Mouse (Mus musculus): ENCODE data around the gene Lrp1.
A peak's percentile ranks its signal among the peaks of the same experiment; 100 is the strongest.

Lrp1 gene

DNA sequence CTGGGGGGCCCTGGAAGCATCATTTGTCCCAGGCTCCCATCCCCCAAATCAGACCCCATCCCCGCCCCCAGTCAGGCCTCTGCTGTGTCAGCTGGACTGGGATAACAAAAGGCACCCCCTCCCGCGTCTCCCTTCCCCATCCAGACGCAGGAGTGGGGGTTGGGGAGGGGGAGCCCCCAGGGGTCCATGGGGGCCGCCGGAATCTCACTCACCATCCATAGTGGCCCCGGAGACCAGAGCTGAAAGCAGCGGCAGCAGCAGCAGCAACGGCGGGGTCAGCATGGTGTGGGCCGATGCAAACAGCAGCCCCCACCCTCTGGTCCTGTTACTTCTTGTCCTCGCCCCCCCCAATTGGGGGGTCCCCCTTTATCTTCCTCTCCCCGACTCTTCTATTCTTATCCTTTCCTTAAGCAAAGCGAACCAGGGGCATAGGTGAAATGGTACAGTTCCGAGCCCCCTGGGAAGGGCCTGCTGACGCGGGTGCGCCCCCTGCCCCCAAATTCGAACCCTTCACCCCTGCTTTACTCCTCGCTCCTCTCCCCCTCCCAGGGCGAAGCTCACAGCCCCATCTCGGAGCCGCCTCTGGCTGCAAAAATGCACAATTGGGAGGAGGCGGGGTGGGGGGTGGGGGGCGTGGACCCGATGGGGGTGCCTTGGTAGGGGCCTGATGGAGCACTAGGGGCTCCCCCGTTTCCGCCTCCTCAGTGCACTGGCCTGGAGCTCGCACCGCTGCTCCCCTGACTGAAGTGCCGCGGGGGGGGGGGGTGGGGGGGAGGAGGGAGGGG, at the start of gene Lrp1:
Gene Lrp1 (minus strand): TSS at position 743 of the 785 bp plus-strand sequence.
- Histone ChIP-seq H3K9me3 (ENCODE audit: low read length) (no peaks in the 10 kb centered on the region; the same call in 1 of the 2 replicates), H3K27me3 (ENCODE audit: insufficient read depth, low read length) (peaks cover 23% of the 10 kb centered on the region), H3K4me1 (replicated peaks; ENCODE audit: low read depth, low read length) (peaks cover 59% of the 10 kb centered on the region), H3K4me3 (replicated peaks; ENCODE audit: low read length) (peak within 1 kb of the TSS; percentile 96), H3K36me3 (ENCODE audit: insufficient read depth, low read length) (peaks cover 7% of the 10 kb centered on the region)
- TF ChIP-seq CTCF (conservative IDR thresholded peaks at IDR 0.05; ENCODE audit: low read length) (no peak), NANOG (IDR thresholded peaks at IDR 0.05; ENCODE audit: borderline replicate concordance, low read length) (no peak), POU5F1 (IDR thresholded peaks at IDR 0.05; ENCODE audit: borderline replicate concordance, low read length) (no peak)

DNA sequence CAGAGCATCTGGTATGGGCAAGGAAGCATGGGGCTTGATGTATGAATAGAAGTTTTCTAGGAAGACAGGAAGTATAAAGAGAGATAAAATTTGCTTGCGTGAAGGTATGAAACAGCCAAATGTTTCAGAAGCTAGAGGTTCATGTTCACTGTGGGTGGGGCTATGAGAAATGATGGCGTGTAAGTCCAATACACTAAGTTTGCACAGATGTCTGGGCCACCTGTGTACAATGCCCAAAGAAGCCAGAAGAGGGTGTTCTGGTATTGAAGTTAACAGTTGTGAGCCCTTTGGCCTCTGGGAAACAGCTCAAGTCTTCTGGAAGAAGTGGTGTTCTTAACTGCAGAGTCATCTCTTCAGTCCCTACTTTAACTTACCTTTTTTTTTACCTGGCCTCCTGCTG, 49.2 kb upstream of the Lrp1 start:
- Histone ChIP-seq H3K36me3 (ENCODE audit: insufficient read depth, low read length) (no peaks in the 10 kb centered on the region), H3K27me3 (ENCODE audit: insufficient read depth, low read length) (peaks cover 18% of the 10 kb centered on the region), H3K4me1 (replicated peaks; ENCODE audit: low read depth, low read length) (peaks cover 51% of the 10 kb centered on the region), H3K4me3 (replicated peaks; ENCODE audit: low read length) (no peak overlapping the region), H3K9me3 (ENCODE audit: low read length) (peaks cover 19% of the 10 kb centered on the region)
- TF ChIP-seq CTCF (conservative IDR thresholded peaks at IDR 0.05; ENCODE audit: low read length) (0 out of 2 replicates have a peak, but pooled peaks have one; percentile 4), NANOG (IDR thresholded peaks at IDR 0.05; ENCODE audit: borderline replicate concordance, low read length) (no peak)

DNA sequence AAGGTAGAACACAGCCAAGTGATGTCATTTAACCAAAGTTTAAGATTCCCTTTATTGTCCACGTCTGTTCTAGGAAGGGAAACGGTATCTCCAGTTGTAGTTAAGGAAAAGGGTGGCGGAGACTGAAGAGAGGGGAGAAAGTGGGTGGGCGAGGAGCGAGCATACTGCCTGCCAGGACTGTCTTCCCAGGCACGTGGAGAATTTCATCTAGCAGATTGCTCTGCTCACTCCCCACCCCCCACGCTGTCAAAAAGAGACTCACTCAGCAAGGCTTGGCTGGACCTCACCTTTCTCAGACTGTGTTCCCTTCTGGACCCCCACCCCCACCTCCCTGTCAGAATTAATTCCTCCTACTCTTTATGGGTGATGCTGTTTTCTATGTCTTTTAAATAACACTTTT, 48.2 kb upstream of the Lrp1 start:
- peaks cover 61% of the 10 kb centered on the region for H3K4me1 ChIP-seq (replicated peaks; ENCODE audit: low read depth, low read length)
- peaks cover 28% of the 10 kb centered on the region for H3K27me3 ChIP-seq (ENCODE audit: insufficient read depth, low read length)
- peaks cover 9% of the 10 kb centered on the region for H3K36me3 ChIP-seq (ENCODE audit: insufficient read depth, low read length)
- TF ChIP-seq NANOG (IDR thresholded peaks at IDR 0.05; ENCODE audit: borderline replicate concordance, low read length) (no peak), CTCF (conservative IDR thresholded peaks at IDR 0.05; ENCODE audit: low read length) (no peak), POU5F1 (IDR thresholded peaks at IDR 0.05; ENCODE audit: borderline replicate concordance, low read length) (no peak)
- peaks cover 10% of the 10 kb centered on the region for H3K9me3 ChIP-seq (ENCODE audit: low read length)
- peak overlapping the region; percentile 88; the same call in 1 of the 2 replicates for H3K4me3 ChIP-seq (replicated peaks; ENCODE audit: low read length)

DNA sequence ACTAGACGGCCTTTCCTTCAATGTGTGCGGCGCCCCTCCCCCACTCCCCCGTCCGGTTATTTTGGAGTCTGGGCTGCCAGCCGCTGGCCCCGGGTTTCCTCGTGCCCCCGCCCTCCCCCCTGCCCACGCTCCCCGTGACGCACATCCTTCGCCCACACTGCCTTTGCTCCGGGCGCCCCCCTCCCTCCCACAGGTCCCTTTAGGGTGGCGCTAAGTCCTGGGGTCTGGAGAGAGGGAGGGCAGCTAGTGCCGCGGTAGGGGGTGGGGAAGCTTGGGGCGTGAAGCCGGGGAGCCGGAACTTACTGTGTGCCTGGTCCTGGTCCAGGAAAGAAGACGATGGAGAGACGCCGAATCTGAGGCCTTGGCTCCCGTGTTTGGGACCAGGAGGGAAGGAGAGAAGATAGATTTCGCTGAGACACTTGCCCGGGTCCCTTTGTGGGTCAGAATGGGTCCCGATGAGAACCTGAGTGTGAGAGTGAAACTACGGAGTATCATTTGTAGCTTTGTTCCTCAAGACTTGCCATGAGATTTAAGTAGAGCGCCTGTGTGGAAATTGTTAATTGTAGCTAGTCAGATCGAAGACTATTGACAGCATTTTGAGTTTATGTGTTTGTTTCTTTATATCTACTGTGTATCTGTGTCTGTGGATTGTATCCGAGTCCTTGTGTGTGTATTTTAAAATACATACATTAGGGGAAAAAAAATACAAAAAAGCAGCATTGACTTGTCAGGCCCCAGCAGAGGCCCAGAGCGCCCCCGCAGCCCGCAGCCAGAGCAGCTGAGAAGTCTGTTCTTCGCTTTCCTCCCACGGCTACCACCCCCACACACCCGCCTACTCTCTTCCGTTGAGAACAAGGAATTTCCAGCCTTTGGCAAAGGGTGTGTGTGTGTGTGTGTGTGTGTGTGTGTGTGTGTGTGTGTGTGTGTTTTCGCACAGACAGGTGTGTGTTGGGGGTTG, 47.4 kb upstream of the Lrp1 start, which contains the start of gene Nab2:
Gene Nab2 (minus strand): TSS at position 476 of the 958 bp plus-strand sequence.
- Histone ChIP-seq H3K27me3 (ENCODE audit: insufficient read depth, low read length) (peaks cover 35% of the 10 kb centered on the region), H3K9me3 (ENCODE audit: low read length) (peaks cover 2% of the 10 kb centered on the region; the same call in 1 of the 2 replicates), H3K36me3 (ENCODE audit: insufficient read depth, low read length) (peaks cover 17% of the 10 kb centered on the region), H3K4me1 (replicated peaks; ENCODE audit: low read depth, low read length) (peaks cover 69% of the 10 kb centered on the region), H3K4me3 (replicated peaks; ENCODE audit: low read length) (peak within 1 kb of the TSS; percentile 88)
- TF ChIP-seq POU5F1 (IDR thresholded peaks at IDR 0.05; ENCODE audit: borderline replicate concordance, low read length) (no peak), NANOG (IDR thresholded peaks at IDR 0.05; ENCODE audit: borderline replicate concordance, low read length) (no peak), CTCF (conservative IDR thresholded peaks at IDR 0.05; ENCODE audit: low read length) (no peak)

DNA sequence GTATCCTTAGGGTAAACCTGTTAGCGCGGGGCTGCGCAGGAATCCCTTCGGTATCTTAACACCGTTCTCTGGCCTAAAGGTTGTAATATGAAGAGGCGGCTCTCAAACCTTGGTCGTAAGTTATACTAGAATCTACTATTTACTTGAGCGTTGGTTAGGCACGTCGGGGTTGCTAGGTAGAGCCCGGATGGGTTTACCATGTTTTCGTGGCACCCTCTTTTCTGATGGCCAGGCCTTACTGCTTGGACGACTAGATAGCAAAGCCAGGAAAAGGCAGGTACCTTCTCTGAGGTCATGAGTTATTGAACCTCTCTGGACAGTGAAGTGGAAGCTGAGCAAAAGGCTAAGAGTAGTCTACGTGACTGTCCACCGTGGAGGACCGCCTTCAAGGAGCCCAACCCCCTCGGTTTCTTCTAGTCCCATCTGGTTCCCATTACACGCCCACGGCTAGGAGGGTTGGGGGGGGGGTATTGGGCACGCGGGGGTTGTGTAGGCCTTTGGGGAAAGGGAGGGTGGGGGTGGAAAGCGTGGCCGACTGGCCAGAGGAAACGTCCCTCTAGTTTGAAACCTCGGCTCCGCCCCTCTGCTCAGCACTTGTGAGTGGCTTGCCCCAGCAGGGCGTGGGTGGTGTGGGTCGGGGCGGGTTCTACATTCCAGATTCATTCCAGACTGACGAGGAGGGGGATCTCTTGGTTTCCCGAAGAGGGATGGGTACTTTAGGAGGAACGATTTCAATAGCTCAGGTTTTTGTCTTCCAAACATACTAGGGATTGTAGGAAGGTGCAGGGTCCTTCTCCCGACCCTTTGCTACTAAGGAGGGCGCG, 46.5 kb upstream of the Lrp1 start:
- no peak for TF ChIP-seq CTCF (conservative IDR thresholded peaks at IDR 0.05; ENCODE audit: low read length)
- TF ChIP-seq NANOG (IDR thresholded peaks at IDR 0.05; ENCODE audit: borderline replicate concordance, low read length): no peak
- TF ChIP-seq POU5F1 (IDR thresholded peaks at IDR 0.05; ENCODE audit: borderline replicate concordance, low read length): no peak
- H3K27me3 ChIP-seq (ENCODE audit: insufficient read depth, low read length): peaks cover 35% of the 10 kb centered on the region

DNA sequence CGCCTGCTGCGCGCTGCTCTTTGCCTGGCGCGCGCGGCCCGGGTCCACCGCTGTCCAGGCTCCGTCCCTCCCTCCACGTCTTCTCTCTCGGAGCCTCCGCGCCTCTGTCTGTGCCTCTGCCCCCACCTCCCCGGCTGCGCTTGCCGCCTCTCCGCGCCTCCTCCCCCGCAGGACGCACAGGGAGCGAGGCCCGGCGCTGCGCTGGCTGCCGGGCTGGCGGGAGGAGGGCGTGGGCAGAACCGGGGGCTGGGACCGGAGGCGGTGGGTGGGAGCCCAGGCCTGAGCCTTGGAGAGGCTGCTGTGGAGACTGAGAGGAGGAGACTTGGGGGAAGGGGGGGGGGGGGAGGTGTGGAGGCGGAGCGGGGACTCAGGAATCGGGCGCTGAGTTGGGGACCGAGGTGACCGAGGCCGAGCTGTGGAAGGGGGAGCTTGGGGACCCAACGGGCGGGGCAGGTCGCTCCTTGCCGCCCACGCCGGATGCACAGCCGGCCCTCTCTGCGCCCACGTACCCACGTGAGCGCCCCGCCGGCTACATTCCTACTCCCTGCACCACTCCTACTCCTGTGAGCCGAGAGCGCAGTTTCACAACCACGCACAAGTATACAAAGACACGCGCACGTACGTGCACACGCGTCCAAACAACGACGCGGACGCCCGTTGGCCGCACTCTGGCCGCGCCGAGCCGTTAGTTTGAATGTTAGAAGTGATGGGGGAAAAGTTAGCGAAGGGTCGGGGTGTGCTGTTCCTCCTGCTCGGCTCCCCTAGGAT, 45.7 kb upstream of the Lrp1 start, which contains the start of gene Nemp1:
Gene Nemp1 (plus strand): TSS at position 401 of the 768 bp plus-strand sequence.
- Histone ChIP-seq H3K4me1 (replicated peaks; ENCODE audit: low read depth, low read length) (peaks cover 85% of the 10 kb centered on the region), H3K4me3 (replicated peaks; ENCODE audit: low read length) (peak within 1 kb of the TSS; percentile 88), H3K9me3 (ENCODE audit: low read length) (no peaks in the 10 kb centered on the region; the same call in 1 of the 2 replicates), H3K36me3 (ENCODE audit: insufficient read depth, low read length) (peaks cover 22% of the 10 kb centered on the region), H3K27me3 (ENCODE audit: insufficient read depth, low read length) (peaks cover 35% of the 10 kb centered on the region)
- TF ChIP-seq CTCF (conservative IDR thresholded peaks at IDR 0.05; ENCODE audit: low read length) (no peak), POU5F1 (IDR thresholded peaks at IDR 0.05; ENCODE audit: borderline replicate concordance, low read length) (no peak), NANOG (IDR thresholded peaks at IDR 0.05; ENCODE audit: borderline replicate concordance, low read length) (no peak)

More for the DNA sequence above, 46.5 kb upstream of the Lrp1 start:
- Histone ChIP-seq H3K4me3 (replicated peaks; ENCODE audit: low read length) (peak overlapping the region; percentile 88), H3K4me1 (replicated peaks; ENCODE audit: low read depth, low read length) (peaks cover 78% of the 10 kb centered on the region), H3K9me3 (ENCODE audit: low read length) (no peaks in the 10 kb centered on the region; the same call in 1 of the 2 replicates), H3K36me3 (ENCODE audit: insufficient read depth, low read length) (peaks cover 22% of the 10 kb centered on the region)

Data from E14TG2a.4 (cell line).